In genomic region chr5:73208645-73209044, GRCm38 (mm10) we compare ENCODE assay signal across 11 mouse cellular contexts. TPM values are rescaled to one million over a fixed set of nuclear protein-coding genes. Genes with fewer than 3 reads are reported as not detected.
DNase-seq lines count a peak whose midpoint lies in the region; ATAC-seq and TF ChIP-seq lines count a peak whose summit lies in the region.
"Had no signal": no experiment of that assay in that cellular context is flagged by ENCODE, and none has a peak within 500 bp of the region (broad histone marks: within the 10 kb centered on the region; RNA-seq: fewer than 3 reads in every experiment).

No protein-coding gene starts in this region.

- no peak overlapping the region for H3K9ac ChIP-seq in liver, embryonic 13.5 days
- H3K9ac ChIP-seq: forebrain, embryonic 15.5 days had no signal

- 77% methylated on average over 6 of the region's 6 CpGs for whole genome bisulfite sequencing in heart, embryonic 10.5 days
- 82% methylated on average over 6 of the region's 6 CpGs for WGBS in liver, embryonic 13.5 days (ENCODE audit: insufficient replicate concordance)
- 81% methylated on average over 6 of the region's 6 CpGs for WGBS in bone marrow, adult 2 months

- ATAC-seq in liver, embryonic 13.5 days (ENCODE audit: low read depth): no peak

- TF ChIP-seq CTCF in E14TG2a.4 (conservative IDR thresholded peaks at IDR 0.05; ENCODE audit: low read length): no peak
- TF ChIP-seq CTCF in bone marrow, adult 2 months (IDR thresholded peaks at IDR 0.05; ENCODE audit: control insufficient read depth, insufficient read depth, low read length): no peak

- H3K27me3 ChIP-seq in heart, embryonic 10.5 days (ENCODE audit: insufficient read depth, poor library complexity, severe bottlenecking): no peaks in the 10 kb centered on the region
- no peaks in the 10 kb centered on the region for H3K27me3 ChIP-seq in liver, embryonic 13.5 days
- H3K27me3 ChIP-seq in E14TG2a.4 (ENCODE audit: insufficient read depth, low read length): no peaks in the 10 kb centered on the region
- H3K27me3 ChIP-seq: forebrain, embryonic 15.5 days had no signal

- no peaks in the 10 kb centered on the region for H3K9me3 ChIP-seq in heart, embryonic 10.5 days
- H3K9me3 ChIP-seq in liver, embryonic 13.5 days (replicated peaks): no peaks in the 10 kb centered on the region
- no peaks in the 10 kb centered on the region for H3K9me3 ChIP-seq in E14TG2a.4 (ENCODE audit: low read length)
- H3K9me3 ChIP-seq: forebrain, embryonic 15.5 days had no signal

- no peak overlapping the region for H3K4me2 ChIP-seq in liver, embryonic 13.5 days
- H3K4me2 ChIP-seq: forebrain, embryonic 15.5 days had no signal

- no peak for TF ChIP-seq POLR2A in bone marrow, adult 2 months (IDR thresholded peaks at IDR 0.05; ENCODE audit: borderline replicate concordance, control insufficient read depth, low read depth, low read length)

- peaks cover 28% of the 10 kb centered on the region for H3K4me1 ChIP-seq in heart, embryonic 10.5 days
- H3K4me1 ChIP-seq in liver, embryonic 13.5 days (replicated peaks): peaks cover 34% of the 10 kb centered on the region
- peaks cover 77% of the 10 kb centered on the region for H3K4me1 ChIP-seq in E14TG2a.4 (replicated peaks; ENCODE audit: low read depth, low read length)
- H3K4me1 ChIP-seq in bone marrow, adult 2 months (ENCODE audit: control insufficient read depth, insufficient read depth, low read length): peaks cover 6% of the 10 kb centered on the region

- intact Hi-C loops in heart, postnatal 25 days (cut with DNase I): no loop called here

- H3K4me3 ChIP-seq in heart, embryonic 10.5 days: no peak overlapping the region
- no peak overlapping the region for H3K4me3 ChIP-seq in liver, embryonic 13.5 days (replicated peaks)
- peak overlapping the region; percentile 24 for H3K4me3 ChIP-seq in E14TG2a.4 (replicated peaks; ENCODE audit: low read length)
- no peak overlapping the region for H3K4me3 ChIP-seq in bone marrow, adult 2 months (replicated peaks; ENCODE audit: control insufficient read depth, low read depth, low read length)
- H3K4me3 ChIP-seq: forebrain, embryonic 15.5 days had no signal

- peak; percentile 70 for DNase-seq in heart, embryonic 10.5 days (ENCODE audit: low spot score)
- DNase-seq in heart, postnatal 25 days (ENCODE audit: low spot score): no peak
- no peak for DNase-seq in liver, embryonic 13.5 days
- no peak for DNase-seq in liver
- DNase-seq in frontal cortex, postnatal 14 days (ENCODE audit: low spot score in 2 of 2): no peak
- no peak for DNase-seq in left cerebral cortex, adult 11 months (ENCODE audit: low spot score)
- DNase-seq: kidney, postnatal 4 days; right cerebral cortex, postnatal 25 days had no signal

- peak overlapping the region; percentile 72; the same call in 1 of the 2 replicates for H3K27ac ChIP-seq in heart, embryonic 10.5 days
- peak overlapping the region; percentile 39; the same call in 1 of the 2 replicates for H3K27ac ChIP-seq in liver, embryonic 13.5 days
- H3K27ac ChIP-seq in bone marrow, adult 2 months (ENCODE audit: control insufficient read depth, insufficient read depth, low read depth, low read length, poor library complexity): peak overlapping the region; percentile 66
- H3K27ac ChIP-seq: forebrain, embryonic 15.5 days had no signal

- H3K36me3 ChIP-seq in heart, embryonic 10.5 days: peaks cover 31% of the 10 kb centered on the region
- peaks cover 8% of the 10 kb centered on the region; the same call in 1 of the 2 replicates for H3K36me3 ChIP-seq in liver, embryonic 13.5 days
- peaks cover 21% of the 10 kb centered on the region for H3K36me3 ChIP-seq in E14TG2a.4 (ENCODE audit: insufficient read depth, low read length)

RNA-seq across cellular contexts. Expression of gene Fryl, which starts 47.8 kb away (rescaled TPM):
- 27.7 and 32.6 TPM in 2 replicates for polyA plus RNA-seq in heart, embryonic 10.5 days (2016; fragmentation: Nextera tagmentation; extraction: Ambion mirVana)
- total RNA-seq in heart, postnatal 25 days (2021): 10 to 100 TPM; 35.7 to 41.5 TPM
- 44.2 and 44.5 TPM in 2 replicates for polyA plus RNA-seq in liver, embryonic 13.5 days (2015; fragmentation: Nextera tagmentation; extraction: Ambion mirVana)
- polyA plus RNA-seq in bone marrow, adult 2 months (2011; ENCODE audit: insufficient read depth, insufficient read length, low replicate concordance, missing spikeins): 88.1 and 157 TPM in 2 replicates
